ENCODE assay signal across 8 mouse cellular contexts in genomic region chr1:134708801-134709385, GRCm38 (mm10).
DNase-seq lines count a peak whose midpoint lies in the region; ATAC-seq and TF ChIP-seq lines count a peak whose summit lies in the region.

No protein-coding gene starts in this region.

- no peak for TF ChIP-seq CTCF in intestine, postnatal 0 days (IDR thresholded peaks at IDR 0.05; ENCODE audit: low read depth)

- no peaks in the 10 kb centered on the region for H3K36me3 ChIP-seq in kidney, embryonic 15.5 days
- no peaks in the 10 kb centered on the region for H3K36me3 ChIP-seq in forebrain, embryonic 10.5 days (replicated peaks)
- H3K36me3 ChIP-seq in intestine, postnatal 0 days (ENCODE audit: control insufficient read depth, insufficient read depth) = no peaks in the 10 kb centered on the region
- H3K36me3 ChIP-seq in midbrain, embryonic 10.5 days = no peaks in the 10 kb centered on the region
- no peaks in the 10 kb centered on the region for H3K36me3 ChIP-seq in splenic B cell, adult 2 months (ENCODE audit: control insufficient read depth, insufficient read depth, low read length, poor library complexity, severe bottlenecking)

- no peaks in the 10 kb centered on the region for H3K9me3 ChIP-seq in kidney, embryonic 15.5 days (replicated peaks)
- H3K9me3 ChIP-seq in forebrain, embryonic 10.5 days = no peaks in the 10 kb centered on the region
- H3K9me3 ChIP-seq in intestine, postnatal 0 days (ENCODE audit: control insufficient read depth) = no peaks in the 10 kb centered on the region
- no peaks in the 10 kb centered on the region for H3K9me3 ChIP-seq in midbrain, embryonic 10.5 days (replicated peaks)

- WGBS in kidney, embryonic 15.5 days = under 1% methylated on average over 46 of the region's 46 CpGs
- under 1% methylated on average over 46 of the region's 46 CpGs for WGBS in forebrain, embryonic 10.5 days
- WGBS in intestine, postnatal 0 days = under 1% methylated on average over 46 of the region's 46 CpGs
- WGBS in midbrain, embryonic 10.5 days = under 1% methylated on average over 46 of the region's 46 CpGs

- H3K4me1 ChIP-seq in kidney, embryonic 15.5 days = peaks cover 54% of the 10 kb centered on the region
- H3K4me1 ChIP-seq in forebrain, embryonic 10.5 days = peaks cover 72% of the 10 kb centered on the region
- peaks cover 2% of the 10 kb centered on the region for H3K4me1 ChIP-seq in intestine, postnatal 0 days (replicated peaks; ENCODE audit: control insufficient read depth, insufficient read depth, low read length)
- H3K4me1 ChIP-seq in midbrain, embryonic 10.5 days = peaks cover 75% of the 10 kb centered on the region

- peak overlapping the region; percentile 79 for H3K27ac ChIP-seq in kidney, embryonic 15.5 days
- peak overlapping the region; percentile 87 for H3K27ac ChIP-seq in forebrain, embryonic 10.5 days
- no peak overlapping the region for H3K27ac ChIP-seq in intestine, postnatal 0 days (ENCODE audit: low read depth, low read length)
- peak overlapping the region; percentile 93 for H3K27ac ChIP-seq in midbrain, embryonic 10.5 days (replicated peaks)

- peak overlapping the region; percentile 57 for H3K4me3 ChIP-seq in kidney, embryonic 15.5 days (replicated peaks)
- peak overlapping the region; percentile 70 for H3K4me3 ChIP-seq in forebrain, embryonic 10.5 days
- H3K4me3 ChIP-seq in intestine, postnatal 0 days (ENCODE audit: low read depth, low read length) = peak overlapping the region; percentile 42
- H3K4me3 ChIP-seq in midbrain, embryonic 10.5 days = peak overlapping the region; percentile 71

- H3K9ac ChIP-seq in kidney, embryonic 15.5 days = peak overlapping the region; percentile 69
- no peak overlapping the region for H3K9ac ChIP-seq in intestine, postnatal 0 days (ENCODE audit: low read depth, low read length)

- H3K4me2 ChIP-seq in kidney, embryonic 15.5 days = peak overlapping the region; percentile 98
- peak overlapping the region; percentile 76 for H3K4me2 ChIP-seq in intestine, postnatal 0 days (replicated peaks; ENCODE audit: low read depth)

- H3K27me3 ChIP-seq in kidney, embryonic 15.5 days = peaks cover 41% of the 10 kb centered on the region
- peaks cover 100% of the 10 kb centered on the region for H3K27me3 ChIP-seq in forebrain, embryonic 10.5 days (ENCODE audit: poor library complexity, severe bottlenecking)
- peaks cover 24% of the 10 kb centered on the region for H3K27me3 ChIP-seq in intestine, postnatal 0 days (replicated peaks; ENCODE audit: control insufficient read depth, insufficient read depth, low read length)
- H3K27me3 ChIP-seq in midbrain, embryonic 10.5 days (ENCODE audit: low read depth, poor library complexity, severe bottlenecking) = peaks cover 91% of the 10 kb centered on the region
- no peaks in the 10 kb centered on the region for H3K27me3 ChIP-seq in splenic B cell, adult 2 months (ENCODE audit: control insufficient read depth, insufficient read depth, low read length, poor library complexity, severe bottlenecking)

- no peak for DNase-seq in kidney, adult 11 months
- DNase-seq in ZHBTc4 (ENCODE audit: low read depth, low spot score) = peak; percentile 50
- DNase-seq in forebrain, embryonic 10.5 days (ENCODE audit: extremely low spot score, low spot score) = peak; percentile 69
- peak; percentile 77 for DNase-seq in midbrain, embryonic 10.5 days (ENCODE audit: low spot score)
- peak; percentile 42 for DNase-seq in splenic B cell, adult 2 months (ENCODE audit: low read depth, low spot score)
- no peak for DNase-seq in gastrocnemius, adult 18-20 months (ENCODE audit: low spot score)

- peak; percentile 37 for ATAC-seq in kidney, embryonic 15.5 days (replicated peaks; ENCODE audit: low FRiP score)
- ATAC-seq in intestine, postnatal 0 days = no peak

Comparison
In these comparisons a context has a peak if more than half of its experiments do, and no peak if none do; other contexts are left out.
1. DNase-seq: peak in ZHBTc4 (single experiment), forebrain, embryonic 10.5 days (single experiment), midbrain, embryonic 10.5 days (single experiment) and splenic B cell, adult 2 months (single experiment); none in kidney, adult 11 months (single experiment) and gastrocnemius, adult 18-20 months (single experiment).
2. Peak in every context shown above with its lines, with median percentiles within 50 percentile points of each other: H3K4me3 ChIP-seq.